Mouse (Mus musculus): ENCODE measurements around the gene Lyrm1. TPM values are rescaled to one million over a fixed set of nuclear protein-coding genes. Genes with fewer than 3 reads are reported as not detected.

Gene Lyrm1
- polyA plus RNA-seq, 1 experiment from 2014 or later: 8.8 TPM

DNA sequence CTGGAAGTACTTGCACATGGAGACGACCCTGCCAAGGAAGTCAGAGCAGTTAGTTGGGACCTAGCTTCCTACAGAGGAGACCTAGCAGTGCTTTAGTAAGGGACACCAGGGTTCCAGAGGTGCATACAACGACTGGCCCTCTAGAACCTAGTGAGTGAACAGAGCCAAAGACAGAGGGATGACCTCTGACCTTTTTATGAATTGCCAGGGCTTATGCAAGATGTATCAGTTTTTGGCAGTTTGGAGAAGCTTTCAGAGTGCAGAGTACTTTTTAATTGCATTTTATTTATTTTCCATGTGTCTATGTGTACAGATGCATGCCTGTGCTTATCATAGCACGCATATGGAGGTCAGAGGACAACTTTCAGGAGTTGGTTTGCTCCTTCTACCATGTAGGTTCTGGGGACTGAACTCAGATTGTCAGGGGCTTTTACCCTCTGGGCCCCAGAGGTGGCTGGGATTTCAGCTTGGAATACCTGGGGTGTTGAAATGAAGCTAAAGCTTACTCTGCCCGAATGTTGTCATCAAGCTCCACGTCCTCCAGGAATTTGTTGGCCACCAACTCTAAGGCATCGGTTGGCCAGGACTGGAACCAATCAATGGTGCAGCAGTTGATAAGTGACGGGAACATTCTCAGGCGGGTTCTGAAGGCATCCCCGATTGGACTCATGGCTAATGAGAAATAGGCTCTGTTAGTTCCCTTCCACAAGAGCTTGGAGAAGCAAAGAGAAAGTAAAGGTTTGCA lies 70.2 kb downstream of the Lyrm1 start:
- H3K4me1 ChIP-seq (replicated peaks): no peaks in the 10 kb centered on the region
- ATAC-seq (ENCODE audit: insufficient number of reproducible peaks, insufficient read depth, low FRiP score, low TSS enrichment, low read depth): no peak
- no peak overlapping the region for H3K4me3 ChIP-seq (replicated peaks)
- no peaks in the 10 kb centered on the region for H3K36me3 ChIP-seq
- no peaks in the 10 kb centered on the region for H3K9me3 ChIP-seq
- no peak overlapping the region for H3K27ac ChIP-seq
- 88% methylated on average over 9 of the region's 9 CpGs for WGBS
- H3K4me2 ChIP-seq: no peak overlapping the region
- no peak overlapping the region for H3K9ac ChIP-seq (replicated peaks)
- H3K27me3 ChIP-seq: no peaks in the 10 kb centered on the region

DNA sequence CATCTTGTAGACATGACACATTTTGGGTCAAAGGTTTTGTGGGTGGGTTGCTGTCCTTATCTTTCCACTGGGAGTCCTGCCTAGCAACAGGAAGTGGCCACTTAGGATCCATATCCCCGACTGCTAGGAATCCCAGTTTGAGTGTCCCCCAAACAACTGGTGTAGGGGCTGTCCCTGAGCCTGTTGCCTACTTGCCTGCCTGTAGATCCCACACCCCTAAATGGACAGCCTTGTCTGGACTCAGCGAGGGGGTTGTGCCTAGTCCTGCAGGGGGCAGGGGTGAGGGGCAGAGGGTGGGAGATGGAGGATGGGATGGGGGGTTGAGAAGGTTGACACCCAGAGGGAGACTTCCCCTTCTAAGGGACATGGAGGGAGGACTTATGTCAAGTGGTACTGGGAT lies 73.7 kb downstream of the Lyrm1 start:
- Histone ChIP-seq H3K4me2 (no peak overlapping the region), H3K4me3 (replicated peaks) (no peak overlapping the region), H3K27me3 (no peaks in the 10 kb centered on the region), H3K27ac (no peak overlapping the region), H3K9me3 (no peaks in the 10 kb centered on the region), H3K36me3 (no peaks in the 10 kb centered on the region), H3K4me1 (replicated peaks) (no peaks in the 10 kb centered on the region), H3K9ac (replicated peaks) (no peak overlapping the region)
- no peak for ATAC-seq (ENCODE audit: insufficient number of reproducible peaks, insufficient read depth, low FRiP score, low TSS enrichment, low read depth)
- 84% methylated on average over 2 of the region's 2 CpGs for WGBS

GRCm38 (mm10) chr7:119974214-119974613 lies 78.6 kb downstream of the Lyrm1 start:
- no peak overlapping the region for H3K4me3 ChIP-seq (replicated peaks)
- no peak overlapping the region for H3K4me2 ChIP-seq
- H3K27me3 ChIP-seq: no peaks in the 10 kb centered on the region
- H3K4me1 ChIP-seq (replicated peaks): no peaks in the 10 kb centered on the region
- H3K27ac ChIP-seq: no peak overlapping the region
- WGBS: 88% methylated on average over 5 of the region's 5 CpGs
- no peaks in the 10 kb centered on the region for H3K36me3 ChIP-seq
- ATAC-seq (ENCODE audit: insufficient number of reproducible peaks, insufficient read depth, low FRiP score, low TSS enrichment, low read depth): no peak
- H3K9me3 ChIP-seq: no peaks in the 10 kb centered on the region
- no peak overlapping the region for H3K9ac ChIP-seq (replicated peaks)

DNA sequence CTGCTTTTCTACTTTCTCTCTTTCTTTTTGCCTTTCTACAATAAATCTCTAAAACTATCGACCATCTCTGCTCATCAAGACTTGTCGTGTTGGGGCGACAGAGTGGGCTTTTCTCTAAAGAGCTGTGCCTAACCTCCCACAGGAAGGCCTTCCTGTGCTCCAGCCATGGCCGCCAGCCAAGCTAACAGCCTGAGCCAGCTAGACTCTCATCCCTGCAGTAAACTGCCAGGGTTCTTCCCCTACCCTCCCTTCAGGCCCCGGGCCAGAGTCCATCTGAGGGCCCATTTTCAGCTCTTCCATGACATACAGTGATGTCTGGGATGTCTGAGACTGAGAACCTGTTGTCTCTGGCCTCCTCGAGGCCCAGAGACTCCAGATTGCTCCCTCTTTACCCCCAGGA lies 80.6 kb downstream of the Lyrm1 start:
- Histone ChIP-seq H3K4me2 (no peak overlapping the region), H3K9me3 (no peaks in the 10 kb centered on the region), H3K9ac (replicated peaks) (no peak overlapping the region), H3K4me1 (replicated peaks) (no peaks in the 10 kb centered on the region), H3K4me3 (replicated peaks) (no peak overlapping the region), H3K27me3 (no peaks in the 10 kb centered on the region), H3K27ac (no peak overlapping the region), H3K36me3 (no peaks in the 10 kb centered on the region)
- no peak for ATAC-seq (ENCODE audit: insufficient number of reproducible peaks, insufficient read depth, low FRiP score, low TSS enrichment, low read depth)
- WGBS: 81% methylated on average over 6 of the region's 6 CpGs

GRCm38 (mm10) chr7:119977574-119977973 lies 81.9 kb downstream of the Lyrm1 start:
- Histone ChIP-seq H3K9me3 (no peaks in the 10 kb centered on the region), H3K27me3 (no peaks in the 10 kb centered on the region), H3K9ac (replicated peaks) (no peak overlapping the region), H3K27ac (no peak overlapping the region), H3K4me3 (replicated peaks) (no peak overlapping the region), H3K4me1 (replicated peaks) (no peaks in the 10 kb centered on the region), H3K4me2 (no peak overlapping the region), H3K36me3 (no peaks in the 10 kb centered on the region)
- 86% methylated on average over 7 of the region's 7 CpGs for WGBS
- ATAC-seq (ENCODE audit: insufficient number of reproducible peaks, insufficient read depth, low FRiP score, low TSS enrichment, low read depth): no peak

GRCm38 (mm10) chr7:119978576-119978975 lies 82.9 kb downstream of the Lyrm1 start:
- no peaks in the 10 kb centered on the region for H3K9me3 ChIP-seq
- no peak overlapping the region for H3K4me2 ChIP-seq
- no peak overlapping the region for H3K27ac ChIP-seq
- no peak for ATAC-seq (ENCODE audit: insufficient number of reproducible peaks, insufficient read depth, low FRiP score, low TSS enrichment, low read depth)
- H3K27me3 ChIP-seq: no peaks in the 10 kb centered on the region
- no peak overlapping the region for H3K4me3 ChIP-seq (replicated peaks)
- no peaks in the 10 kb centered on the region for H3K36me3 ChIP-seq
- H3K4me1 ChIP-seq (replicated peaks): no peaks in the 10 kb centered on the region
- no peak overlapping the region for H3K9ac ChIP-seq (replicated peaks)

DNA sequence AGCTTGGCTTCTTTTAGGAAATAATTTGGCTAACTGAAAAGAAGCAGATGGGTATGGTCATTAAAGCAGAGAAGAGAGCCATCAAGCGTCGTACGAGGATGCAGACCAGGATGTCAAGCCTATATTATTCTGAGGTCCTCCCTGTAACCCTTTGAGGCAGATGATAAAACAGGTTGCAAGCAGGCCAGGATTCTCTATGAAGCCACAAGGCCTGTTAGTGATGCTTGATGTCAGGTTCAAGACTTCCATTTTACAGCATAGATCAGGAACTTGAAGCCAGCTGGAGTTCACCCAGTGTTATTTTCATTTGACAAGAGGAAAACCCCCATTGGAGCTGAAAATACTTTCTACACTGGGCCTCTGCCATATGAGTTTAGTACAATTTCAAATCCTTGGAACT lies 84.5 kb downstream of the Lyrm1 start:
- H3K4me2 ChIP-seq: no peak overlapping the region
- H3K4me3 ChIP-seq (replicated peaks): no peak overlapping the region
- H3K9me3 ChIP-seq: no peaks in the 10 kb centered on the region
- WGBS: 82% methylated on average over 3 of the region's 3 CpGs
- no peaks in the 10 kb centered on the region for H3K4me1 ChIP-seq (replicated peaks)
- no peak overlapping the region for H3K9ac ChIP-seq (replicated peaks)
- no peak overlapping the region for H3K27ac ChIP-seq
- H3K36me3 ChIP-seq: no peaks in the 10 kb centered on the region
- H3K27me3 ChIP-seq: no peaks in the 10 kb centered on the region
- ATAC-seq (ENCODE audit: insufficient number of reproducible peaks, insufficient read depth, low FRiP score, low TSS enrichment, low read depth): no peak

GRCm38 (mm10) chr7:119985279-119985912 lies 89.7 kb downstream of the Lyrm1 start:
- 72% methylated on average over 3 of the region's 3 CpGs for WGBS
- Histone ChIP-seq H3K4me3 (replicated peaks) (no peak overlapping the region), H3K27ac (no peak overlapping the region), H3K9ac (replicated peaks) (no peak overlapping the region), H3K4me2 (no peak overlapping the region), H3K4me1 (replicated peaks) (no peaks in the 10 kb centered on the region), H3K9me3 (no peaks in the 10 kb centered on the region), H3K36me3 (no peaks in the 10 kb centered on the region), H3K27me3 (no peaks in the 10 kb centered on the region)
- ATAC-seq (ENCODE audit: insufficient number of reproducible peaks, insufficient read depth, low FRiP score, low TSS enrichment, low read depth): no peak

GRCm38 (mm10) chr7:119997066-119997465 lies 101.4 kb downstream of the Lyrm1 start:
- H3K4me1 ChIP-seq (replicated peaks): no peaks in the 10 kb centered on the region
- no peak for ATAC-seq (ENCODE audit: insufficient number of reproducible peaks, insufficient read depth, low FRiP score, low TSS enrichment, low read depth)
- H3K9ac ChIP-seq (replicated peaks): no peak overlapping the region
- H3K27me3 ChIP-seq: no peaks in the 10 kb centered on the region
- H3K27ac ChIP-seq: no peak overlapping the region
- H3K9me3 ChIP-seq: no peaks in the 10 kb centered on the region
- H3K4me3 ChIP-seq (replicated peaks): no peak overlapping the region
- H3K36me3 ChIP-seq: no peaks in the 10 kb centered on the region
- 72% methylated on average over 6 of the region's 6 CpGs for WGBS
- no peak overlapping the region for H3K4me2 ChIP-seq

Other genes with a start within 250 kb of the Lyrm1 start
- not detected in 2 replicates for gene Acsm4, start 205.8 kb upstream of the Lyrm1 start, polyA plus RNA-seq (2016; fragmentation: Nextera tagmentation; extraction: Ambion mirVana)
- 89.0 and 90.0 TPM in 2 replicates for gene Thumpd1, start 175.1 kb upstream of the Lyrm1 start, polyA plus RNA-seq (2016; fragmentation: Nextera tagmentation; extraction: Ambion mirVana)
- 0.13 and 0.36 TPM in 2 replicates for gene Acsm3, start 134.9 kb upstream of the Lyrm1 start, polyA plus RNA-seq (2016; fragmentation: Nextera tagmentation; extraction: Ambion mirVana)
- 28.3 and 29.9 TPM in 2 replicates for gene Rexo5, start 101.9 kb upstream of the Lyrm1 start, polyA plus RNA-seq (2016; fragmentation: Nextera tagmentation; extraction: Ambion mirVana)
- 29.7 and 30.6 TPM in 2 replicates for gene Eri2, start 101.8 kb upstream of the Lyrm1 start, polyA plus RNA-seq (2016; fragmentation: Nextera tagmentation; extraction: Ambion mirVana)
- 13.9 and 14.8 TPM in 2 replicates for gene Dcun1d3, start 437 bp downstream of the Lyrm1 start, polyA plus RNA-seq (2016; fragmentation: Nextera tagmentation; extraction: Ambion mirVana)
- gene Dnah3, start 199.4 kb downstream of the Lyrm1 start, polyA plus RNA-seq (2016; fragmentation: Nextera tagmentation; extraction: Ambion mirVana): not detected in 2 replicates
- 21.5 and 23.3 TPM in 2 replicates for gene Tmem159, start 206.5 kb downstream of the Lyrm1 start, polyA plus RNA-seq (2016; fragmentation: Nextera tagmentation; extraction: Ambion mirVana)
- gene Zp2, start 249.4 kb downstream of the Lyrm1 start, polyA plus RNA-seq (2016; fragmentation: Nextera tagmentation; extraction: Ambion mirVana): not detected in 2 replicates

Measured in limb, embryonic 12.5 days (tissue).